Mouse (Mus musculus): Measurements from ENCODE around the gene Acr. TPM values are rescaled to one million over a fixed set of nuclear protein-coding genes. Genes with fewer than 3 reads are reported as not detected.

Gene Acr
- polyA plus RNA-seq (2015; fragmentation: Nextera tagmentation; extraction: Ambion mirVana): 0.08 TPM in 1 of 2 replicates, not detected in the other

- H3K4me1 ChIP-seq (ENCODE audit: insufficient read depth, low read depth, low read length): no peaks in the 10 kb centered on the region
- no peak within 1 kb of the TSS for H3K4me3 ChIP-seq (ENCODE audit: low read depth, low read length)
- no peaks in the 10 kb centered on the region for H3K27me3 ChIP-seq (replicated peaks; ENCODE audit: insufficient read depth, low read length)
- no peak within 1 kb of the TSS for H3K27ac ChIP-seq (ENCODE audit: low read length)
- TF ChIP-seq EP300 (IDR thresholded peaks at IDR 0.05) (no peak), CTCF (IDR thresholded peaks at IDR 0.05) (no peak)
- H3K4me2 ChIP-seq (replicated peaks; ENCODE audit: low read depth, low read length): no peak within 1 kb of the TSS
- H3K9me3 ChIP-seq (ENCODE audit: low read length): no peaks in the 10 kb centered on the region
- ATAC-seq (no peak), DNase-seq (ENCODE audit: low spot score) (no peak)
- WGBS: 84% methylated on average over 6 of the region's 6 CpGs
- H3K36me3 ChIP-seq (ENCODE audit: insufficient read depth, low read length): no peaks in the 10 kb centered on the region
- no peak within 1 kb of the TSS for H3K9ac ChIP-seq (replicated peaks; ENCODE audit: low read depth)
Measured at GRCm38 (mm10) chr15:89568114-89568513, at the start of gene Acr. Gene Acr, plus strand, starts transcription at chr15:89568326.

DNA sequence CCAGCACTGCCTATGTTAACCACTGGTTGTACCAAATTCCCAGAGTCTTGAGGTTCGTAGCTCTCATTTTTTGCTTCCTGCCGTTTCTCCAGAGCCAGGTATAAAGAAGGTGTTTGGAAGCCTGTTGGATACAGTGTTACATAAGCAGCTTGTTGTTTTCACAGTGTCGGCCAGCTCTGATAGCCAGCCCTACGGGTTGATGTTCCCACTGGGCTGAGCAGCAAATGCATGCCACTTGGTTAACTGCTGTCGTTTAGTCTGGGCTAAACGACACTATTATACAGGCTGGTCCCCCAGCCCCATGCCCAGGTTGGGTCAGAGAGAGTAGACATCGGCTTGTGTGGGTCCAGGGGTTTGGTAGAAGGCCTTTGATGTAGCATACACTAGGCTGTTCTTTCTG, 46.2 kb upstream of the Acr start:
- Histone ChIP-seq H3K27me3 (replicated peaks; ENCODE audit: insufficient read depth, low read length) (no peaks in the 10 kb centered on the region), H3K27ac (ENCODE audit: low read length) (no peak overlapping the region), H3K4me1 (ENCODE audit: insufficient read depth, low read depth, low read length) (no peaks in the 10 kb centered on the region), H3K9ac (replicated peaks; ENCODE audit: low read depth) (no peak overlapping the region), H3K4me2 (replicated peaks; ENCODE audit: low read depth, low read length) (no peak overlapping the region), H3K36me3 (ENCODE audit: insufficient read depth, low read length) (no peaks in the 10 kb centered on the region), H3K9me3 (ENCODE audit: low read length) (no peaks in the 10 kb centered on the region), H3K4me3 (ENCODE audit: low read depth, low read length) (no peak overlapping the region)
- ATAC-seq: no peak
- 65% methylated on average over 7 of the region's 7 CpGs for WGBS
- no peak for TF ChIP-seq EP300 (IDR thresholded peaks at IDR 0.05)
- no peak for DNase-seq (ENCODE audit: low spot score)

DNA sequence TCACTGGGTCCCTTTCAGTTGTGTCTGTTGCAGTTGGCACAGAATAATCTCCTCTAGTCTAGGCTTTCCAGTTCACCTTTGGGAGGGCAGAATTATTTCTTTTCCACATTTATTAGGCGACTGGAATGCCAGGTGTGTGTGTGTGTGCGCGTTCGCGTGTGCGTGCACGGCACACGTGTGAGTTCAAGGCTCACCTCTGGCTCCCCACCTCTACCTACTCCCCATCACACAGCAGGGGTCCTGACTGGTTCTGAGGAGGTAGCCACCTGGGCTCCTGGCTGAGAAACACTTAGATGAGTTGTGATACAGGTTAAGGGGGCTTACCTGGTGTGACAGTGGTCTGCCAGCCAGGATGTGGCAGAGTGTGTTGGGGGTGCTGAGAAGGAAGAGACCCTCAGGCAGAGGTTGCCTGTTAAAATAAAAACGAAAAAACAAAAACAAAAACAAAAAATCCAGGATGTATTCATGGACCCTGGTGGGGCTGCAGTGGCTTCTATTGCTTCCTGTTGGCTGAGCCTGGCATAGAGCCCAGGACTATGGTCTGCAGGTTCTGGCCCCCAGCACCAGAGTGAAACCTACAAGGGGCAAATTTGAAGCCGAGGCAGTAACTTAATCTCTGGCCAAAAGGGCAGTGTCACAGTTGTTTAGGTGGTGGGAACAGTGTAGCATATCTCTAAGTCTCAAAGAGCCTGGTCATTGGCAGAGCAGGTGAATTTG, 45.4 kb upstream of the Acr start:
- ATAC-seq: 0 out of 2 replicates have a peak, but pooled peaks have one; percentile 4
- WGBS: 85% methylated on average over 10 of the region's 10 CpGs
- H3K36me3 ChIP-seq (ENCODE audit: insufficient read depth, low read length): no peaks in the 10 kb centered on the region
- no peaks in the 10 kb centered on the region for H3K27me3 ChIP-seq (replicated peaks; ENCODE audit: insufficient read depth, low read length)
- no peak overlapping the region for H3K4me3 ChIP-seq (ENCODE audit: low read depth, low read length)
- no peak overlapping the region for H3K9ac ChIP-seq (replicated peaks; ENCODE audit: low read depth)
- H3K4me1 ChIP-seq (ENCODE audit: insufficient read depth, low read depth, low read length): no peaks in the 10 kb centered on the region
- no peaks in the 10 kb centered on the region for H3K9me3 ChIP-seq (ENCODE audit: low read length)
- DNase-seq (ENCODE audit: low spot score): no peak
- H3K4me2 ChIP-seq (replicated peaks; ENCODE audit: low read depth, low read length): no peak overlapping the region; the same call in 1 of the 2 replicates
- no peak overlapping the region for H3K27ac ChIP-seq (ENCODE audit: low read length)
- TF ChIP-seq EP300 (IDR thresholded peaks at IDR 0.05) (no peak), CTCF (IDR thresholded peaks at IDR 0.05) (no peak)

GRCm38 (mm10) chr15:89523283-89523832, 44.8 kb upstream of the Acr start:
- ATAC-seq (peak; percentile 41), DNase-seq (ENCODE audit: low spot score) (peak; percentile 22)
- TF ChIP-seq CTCF (IDR thresholded peaks at IDR 0.05): no peak
- no peak for TF ChIP-seq EP300 (IDR thresholded peaks at IDR 0.05)
- Histone ChIP-seq H3K9ac (replicated peaks; ENCODE audit: low read depth) (no peak overlapping the region), H3K27ac (ENCODE audit: low read length) (no peak overlapping the region), H3K4me1 (ENCODE audit: insufficient read depth, low read depth, low read length) (no peaks in the 10 kb centered on the region), H3K27me3 (replicated peaks; ENCODE audit: insufficient read depth, low read length) (no peaks in the 10 kb centered on the region), H3K4me2 (replicated peaks; ENCODE audit: low read depth, low read length) (peak overlapping the region; percentile 70), H3K9me3 (ENCODE audit: low read length) (no peaks in the 10 kb centered on the region), H3K36me3 (ENCODE audit: insufficient read depth, low read length) (no peaks in the 10 kb centered on the region), H3K4me3 (ENCODE audit: low read depth, low read length) (peak overlapping the region; percentile 33)
- WGBS: 27% methylated on average over 9 of the region's 47 CpGs

- H3K4me2 ChIP-seq (replicated peaks; ENCODE audit: low read depth, low read length): peak overlapping the region; percentile 70
Measured at GRCm38 (mm10) chr15:89524001-89524571, 44.0 kb upstream of the Acr start.

DNA sequence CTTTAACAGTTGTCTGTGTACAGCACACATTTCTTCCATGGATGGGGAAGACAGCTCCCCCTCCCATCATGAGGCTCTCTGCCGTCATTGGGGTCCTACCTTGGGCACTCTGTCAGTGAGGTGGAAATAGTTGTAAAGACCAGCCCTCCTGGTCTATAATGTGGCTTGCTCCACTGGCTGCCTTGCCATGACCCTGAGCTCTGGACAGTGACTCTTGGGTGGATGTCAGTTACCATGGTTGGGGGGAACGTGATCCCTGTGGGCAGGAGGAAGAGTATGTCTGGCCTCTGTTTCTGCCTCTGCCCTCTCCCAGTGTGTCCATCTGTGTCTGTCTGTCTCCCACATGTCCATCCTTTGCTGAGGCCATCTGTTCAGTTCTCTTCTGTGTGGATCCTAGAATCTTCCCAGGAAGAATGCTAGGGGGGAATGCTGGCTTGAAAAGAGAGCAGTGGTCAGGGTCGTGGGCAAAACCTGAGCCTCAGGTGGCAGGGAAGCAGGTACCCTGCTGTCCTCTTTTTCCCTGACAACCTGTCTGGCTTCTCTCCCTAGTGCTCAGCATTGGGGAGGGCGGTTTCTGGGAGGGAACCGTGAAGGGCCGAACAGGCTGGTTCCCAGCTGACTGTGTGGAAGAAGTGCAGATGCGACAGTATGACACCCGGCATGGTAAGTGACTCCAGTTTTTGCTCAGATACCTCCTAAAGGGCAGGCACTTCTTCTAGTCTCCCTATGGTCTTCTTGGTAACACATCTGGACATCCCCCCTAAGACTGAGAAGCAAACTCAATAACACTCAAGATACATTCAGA, 43.3 kb upstream of the Acr start:
- no peak for ATAC-seq
- H3K4me2 ChIP-seq (replicated peaks; ENCODE audit: low read depth, low read length): no peak overlapping the region
- no peak overlapping the region for H3K9ac ChIP-seq (replicated peaks; ENCODE audit: low read depth)

More at GRCm38 (mm10) chr15:89524001-89524571, 44.0 kb upstream of the Acr start:
- no peak overlapping the region for H3K9ac ChIP-seq (replicated peaks; ENCODE audit: low read depth)
- H3K4me3 ChIP-seq (ENCODE audit: low read depth, low read length): peak overlapping the region; percentile 43
- H3K27me3 ChIP-seq (replicated peaks; ENCODE audit: insufficient read depth, low read length): no peaks in the 10 kb centered on the region
- H3K36me3 ChIP-seq (ENCODE audit: insufficient read depth, low read length): no peaks in the 10 kb centered on the region
- DNase-seq (ENCODE audit: low spot score) (no peak), ATAC-seq (peak; percentile 11; the same call in 1 of the 2 replicates)
- no peaks in the 10 kb centered on the region for H3K4me1 ChIP-seq (ENCODE audit: insufficient read depth, low read depth, low read length)
- H3K27ac ChIP-seq (ENCODE audit: low read length): no peak overlapping the region
- TF ChIP-seq EP300 (IDR thresholded peaks at IDR 0.05) (no peak), CTCF (IDR thresholded peaks at IDR 0.05) (no peak)
- 26% methylated on average over 15 of the region's 52 CpGs for WGBS
- H3K9me3 ChIP-seq (ENCODE audit: low read length): no peaks in the 10 kb centered on the region

More for the DNA sequence above, 43.3 kb upstream of the Acr start:
- H3K4me3 ChIP-seq (ENCODE audit: low read depth, low read length): no peak overlapping the region
- WGBS: 78% methylated on average over 8 of the region's 8 CpGs
- no peaks in the 10 kb centered on the region for H3K27me3 ChIP-seq (replicated peaks; ENCODE audit: insufficient read depth, low read length)
- no peak for TF ChIP-seq CTCF (IDR thresholded peaks at IDR 0.05)
- no peak for TF ChIP-seq EP300 (IDR thresholded peaks at IDR 0.05)
- H3K27ac ChIP-seq (ENCODE audit: low read length): no peak overlapping the region
- H3K4me1 ChIP-seq (ENCODE audit: insufficient read depth, low read depth, low read length): no peaks in the 10 kb centered on the region
- no peak for DNase-seq (ENCODE audit: low spot score)
- no peaks in the 10 kb centered on the region for H3K9me3 ChIP-seq (ENCODE audit: low read length)
- H3K36me3 ChIP-seq (ENCODE audit: insufficient read depth, low read length): no peaks in the 10 kb centered on the region

Measured in lung, postnatal 0 days (tissue).